Mouse (Mus musculus): Measurements from ENCODE around the gene Gm49366.
"Not testable (repeated sequence)": the region's sequence is repeated elsewhere in the genome, so short reads cannot be mapped to it uniquely, and the experiment has no call there.

Gm49366 gene

GRCm38 (mm10) chr12:84038691-84039111 lies at the start of gene Gm49366:
TSS of gene Gm49366 (plus strand) at chr12:84038935.
- DNase-seq, result peak; percentile 69 to 77

DNA sequence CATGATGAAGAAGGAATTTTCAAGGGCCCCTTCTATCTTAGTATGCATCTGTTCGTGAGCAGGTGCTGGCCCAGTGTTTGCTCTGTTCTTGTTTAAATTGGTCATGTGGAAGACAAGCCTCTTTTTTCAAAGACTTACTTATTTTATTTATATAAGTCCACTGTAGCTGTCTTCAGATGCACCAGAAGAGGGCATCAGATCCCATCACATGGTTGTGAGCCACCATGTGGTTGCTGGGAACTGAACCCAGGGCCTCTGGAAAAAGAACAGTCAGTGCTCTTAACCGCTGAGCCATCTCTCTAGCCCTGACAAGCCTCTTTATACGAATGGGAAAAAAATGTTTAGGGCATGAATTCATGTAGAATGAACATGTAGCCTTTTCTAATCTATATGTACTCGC lies 49.4 kb upstream of the Gm49366 start:
- DNase-seq, result no peak

DNA sequence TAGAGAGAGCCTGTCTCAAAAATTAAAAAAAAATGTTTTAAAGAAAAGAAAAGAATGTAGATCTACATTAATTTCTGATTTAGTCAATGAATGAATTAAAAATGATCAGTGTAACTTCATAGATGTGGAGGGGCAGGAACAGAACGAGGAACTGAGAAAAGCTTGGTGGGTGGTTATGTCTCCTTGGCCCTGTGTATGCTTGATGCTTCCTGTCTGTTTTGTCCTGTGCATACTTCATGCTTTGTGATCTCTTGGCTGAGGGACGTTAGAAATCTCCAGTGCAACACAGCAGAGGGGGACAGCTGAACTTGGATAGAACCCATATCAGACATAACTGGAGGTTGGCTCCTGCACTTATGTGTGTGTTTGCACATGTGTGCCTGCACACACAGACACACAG lies 41.5 kb upstream of the Gm49366 start:
- no peak for DNase-seq

GRCm38 (mm10) chr12:83998341-83999107 lies 40.2 kb upstream of the Gm49366 start:
- DNase-seq, result no peak

- DNase-seq, result peak; percentile 93 to 94
Observed at GRCm38 (mm10) chr12:83999237-83999636, 39.5 kb upstream of the Gm49366 start.

GRCm38 (mm10) chr12:84000418-84000817 lies 38.3 kb upstream of the Gm49366 start:
- no peak for DNase-seq

- no peak for DNase-seq
Observed at GRCm38 (mm10) chr12:84003866-84004265, 34.9 kb upstream of the Gm49366 start.

DNA sequence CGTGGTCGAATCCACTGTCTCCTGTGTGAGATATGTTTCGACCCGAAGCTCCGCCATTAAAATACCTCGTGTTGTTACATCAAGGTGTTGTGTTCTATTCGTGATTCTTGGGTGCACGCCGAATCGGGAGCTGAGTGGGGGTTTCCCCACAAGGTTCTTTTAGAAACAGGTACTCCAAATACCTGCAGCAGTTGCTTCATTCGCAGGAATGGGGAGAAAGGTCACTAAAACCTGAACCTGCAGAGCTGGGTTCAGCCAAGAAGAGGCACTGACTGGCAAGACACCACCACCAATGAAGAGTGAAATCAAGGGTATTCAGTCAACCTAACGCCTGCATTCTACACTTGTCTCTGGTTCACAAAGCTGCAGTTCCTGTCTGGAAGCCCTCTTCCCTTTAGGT lies 30.5 kb upstream of the Gm49366 start:
- peak in 1 of 2 experiments; percentile 28 for DNase-seq

- no peak for DNase-seq
Observed at GRCm38 (mm10) chr12:84008729-84009128, 30.0 kb upstream of the Gm49366 start.

DNA sequence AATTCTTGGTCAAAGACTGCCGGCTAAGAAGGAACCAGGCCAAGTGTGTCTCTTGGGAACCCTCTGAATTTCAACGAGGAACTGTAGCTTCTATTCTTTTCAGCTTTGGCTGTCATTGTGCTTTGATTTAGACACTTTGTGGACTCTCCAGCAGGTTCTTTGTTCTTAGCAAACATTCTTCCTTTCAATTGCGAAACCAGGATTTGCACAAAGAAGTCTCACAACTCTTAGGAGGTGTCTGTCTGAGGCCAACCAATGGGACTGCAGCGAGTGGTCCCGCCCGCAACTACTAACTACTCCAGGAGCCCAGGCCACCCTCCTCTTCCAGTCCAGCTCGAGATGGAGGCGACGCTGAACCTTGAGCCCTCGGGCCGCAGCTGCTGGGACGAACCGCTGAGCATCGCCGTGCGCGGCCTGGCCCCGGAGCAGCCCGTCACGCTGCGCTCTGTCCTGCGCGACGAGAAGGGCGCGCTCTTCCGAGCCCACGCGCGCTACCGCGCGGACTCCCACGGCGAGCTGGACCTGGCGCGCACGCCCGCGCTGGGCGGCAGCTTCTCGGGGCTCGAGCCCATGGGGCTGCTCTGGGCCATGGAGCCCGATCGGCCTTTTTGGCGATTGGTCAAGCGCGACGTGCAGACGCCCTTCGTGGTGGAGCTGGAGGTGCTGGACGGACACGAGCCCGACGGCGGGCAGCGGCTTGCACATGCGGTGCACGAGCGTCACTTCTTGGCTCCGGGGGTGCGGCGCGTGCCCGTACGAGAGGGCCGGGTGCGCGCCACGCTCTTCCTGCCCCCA lies 29.4 kb upstream of the Gm49366 start, which contains the start of gene Acot1:
Acot1 (plus strand) TSS at position 320 of the 795 bp plus-strand sequence.
- DNase-seq, result peak; percentile 77 to 84

- DNase-seq, result no peak
Observed at GRCm38 (mm10) chr12:84010201-84010600, 28.5 kb upstream of the Gm49366 start.

GRCm38 (mm10) chr12:84011251-84012040 lies 27.3 kb upstream of the Gm49366 start:
- peak; percentile 96 for DNase-seq

GRCm38 (mm10) chr12:84013130-84013529 lies 25.6 kb upstream of the Gm49366 start:
- no peak for DNase-seq

DNA sequence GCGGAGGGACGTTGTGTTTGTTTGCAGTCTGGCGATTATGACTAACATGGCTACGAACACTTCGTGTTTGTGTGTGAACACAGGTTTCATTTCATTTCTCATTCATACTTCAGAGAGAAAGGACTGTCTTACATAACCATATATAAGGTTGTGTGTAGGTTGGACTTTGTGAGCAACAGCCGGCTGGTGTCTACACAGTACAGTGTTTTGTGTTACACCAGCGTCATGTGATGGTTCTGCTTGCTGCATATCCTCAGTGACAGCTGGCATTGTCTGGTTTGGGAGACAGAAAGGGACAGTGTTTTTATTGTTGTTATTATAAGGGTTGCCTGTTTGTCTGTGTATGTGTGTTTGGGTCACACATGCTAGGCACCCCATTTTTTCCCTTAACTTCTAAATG lies 25.0 kb upstream of the Gm49366 start:
- no peak for DNase-seq

- DNase-seq, result peak; percentile 91 to 95
Observed at GRCm38 (mm10) chr12:84020528-84020927, 18.2 kb upstream of the Gm49366 start.

DNA sequence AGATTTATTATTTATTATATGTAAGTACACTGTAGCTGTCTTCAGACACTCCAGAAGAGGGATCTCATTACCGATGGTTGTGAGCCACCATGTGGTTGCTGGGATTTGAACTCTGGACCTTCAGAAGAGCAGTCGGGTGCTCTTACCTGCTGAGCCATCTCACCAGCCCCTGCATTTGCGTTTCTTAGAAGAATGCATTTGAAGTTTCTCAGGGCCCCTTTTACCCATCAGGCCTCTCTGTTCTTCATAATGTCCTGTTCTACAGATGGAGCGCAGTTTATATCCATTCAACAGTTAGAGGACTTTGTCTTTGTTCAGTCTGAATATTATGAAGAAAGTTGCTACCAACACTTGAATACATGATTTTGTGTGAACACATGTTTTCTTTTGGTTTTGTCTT lies 16.5 kb upstream of the Gm49366 start:
- not testable (repeated sequence) for DNase-seq

DNA sequence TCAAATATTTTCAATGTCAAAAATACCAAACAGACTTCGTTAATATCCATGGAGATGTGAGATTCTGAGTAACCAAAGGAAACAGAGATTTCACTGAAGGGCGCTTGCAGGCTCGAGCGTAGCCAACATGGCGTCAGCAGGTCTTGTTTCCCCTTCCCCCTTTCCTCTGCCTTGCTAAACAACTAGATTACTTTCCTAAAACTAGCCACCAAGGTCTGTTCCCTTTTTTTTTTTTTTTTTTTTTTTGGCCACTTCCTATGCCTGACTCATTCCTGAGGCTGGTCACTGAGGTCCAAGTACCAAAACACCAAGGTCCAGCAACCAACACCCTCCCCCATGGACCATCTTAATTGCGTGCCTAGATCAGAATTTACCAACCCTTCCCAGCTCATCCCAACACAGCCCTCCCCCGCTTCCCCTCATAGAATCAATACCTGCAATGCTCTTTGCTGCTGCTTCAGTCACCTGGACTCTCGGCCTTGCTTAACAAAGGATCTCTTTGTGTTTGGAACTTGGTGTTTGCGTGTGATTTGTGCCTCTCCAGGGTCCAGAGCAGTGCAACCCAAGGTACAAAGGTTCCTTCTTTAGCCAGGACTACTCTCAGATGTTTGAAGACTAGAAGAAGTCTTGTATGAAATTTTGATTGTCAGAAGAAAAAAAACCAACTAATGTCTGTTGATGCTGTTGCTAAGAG lies 15.5 kb upstream of the Gm49366 start:
- no peak for DNase-seq

GRCm38 (mm10) chr12:84025888-84026287 lies 12.8 kb upstream of the Gm49366 start:
- no peak for DNase-seq

- DNase-seq, result not testable (repeated sequence)
Observed at GRCm38 (mm10) chr12:84028328-84028727, 10.4 kb upstream of the Gm49366 start.

- not testable (repeated sequence) for DNase-seq
Observed at GRCm38 (mm10) chr12:84029043-84029442, 9.7 kb upstream of the Gm49366 start.

DNA sequence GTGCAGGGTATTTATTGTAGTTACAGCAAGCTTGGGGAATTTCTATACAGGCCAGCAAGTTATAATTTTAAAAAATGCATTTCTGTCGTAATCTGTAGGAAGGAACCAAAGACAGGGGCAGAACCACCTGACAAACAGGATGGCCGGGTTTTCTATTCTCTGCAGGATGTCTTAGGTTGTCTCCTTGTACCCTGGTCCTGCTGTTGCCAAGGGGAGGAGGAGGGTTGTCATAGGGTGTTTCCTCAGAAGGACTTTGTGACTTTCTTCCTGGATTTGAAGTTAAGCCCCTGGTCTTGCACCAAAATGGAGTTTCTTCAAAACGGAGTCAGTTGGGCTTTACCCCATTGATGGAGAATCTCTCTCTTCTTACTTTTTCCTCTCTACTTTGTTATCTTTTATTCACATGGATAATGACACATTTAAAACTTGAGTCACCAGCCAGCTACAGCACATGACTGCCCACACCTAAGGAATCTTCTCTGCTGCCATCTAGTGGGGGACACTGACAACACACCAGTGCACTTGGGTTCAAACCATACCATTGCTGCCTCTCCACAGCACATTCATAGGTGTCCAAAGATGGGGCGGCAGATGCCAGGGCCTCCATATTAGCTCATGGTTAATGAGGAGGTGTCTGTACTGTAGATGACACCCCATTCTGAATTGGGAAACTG lies 7.9 kb upstream of the Gm49366 start:
- peak; percentile 71 to 83 for DNase-seq

DNA sequence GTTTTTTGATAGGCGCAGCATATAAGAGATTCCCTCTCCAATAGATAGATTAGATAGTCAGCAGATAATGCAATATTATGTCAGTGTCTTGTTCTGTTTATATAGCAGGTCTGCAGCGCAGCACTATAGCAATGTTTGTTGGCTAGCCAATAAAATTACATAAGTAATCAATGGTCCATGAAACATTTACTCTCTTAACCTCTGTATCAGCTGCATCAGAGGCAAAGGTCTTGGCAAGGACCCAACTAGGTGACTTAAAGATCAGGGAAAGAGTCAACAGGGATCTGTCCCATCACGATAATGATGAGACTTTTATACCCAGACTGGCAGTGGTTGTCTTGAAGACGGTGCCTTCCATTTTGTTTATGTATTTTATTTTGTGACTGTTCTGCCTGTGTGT lies 5.9 kb upstream of the Gm49366 start:
- DNase-seq, result peak in 1 of 2 experiments; percentile 64
